Mouse (Mus musculus): Measurements from ENCODE around the gene 4930402H24Rik. TPM values are rescaled to one million over a fixed set of nuclear protein-coding genes. Genes with fewer than 3 reads are reported as not detected.
A peak's percentile ranks its signal among the peaks of the same experiment; 100 is the strongest.

4930402H24Rik gene
- total and polyA plus RNA-seq, 2 experiments from 2014 or later: 57.6 to 131 TPM

DNA sequence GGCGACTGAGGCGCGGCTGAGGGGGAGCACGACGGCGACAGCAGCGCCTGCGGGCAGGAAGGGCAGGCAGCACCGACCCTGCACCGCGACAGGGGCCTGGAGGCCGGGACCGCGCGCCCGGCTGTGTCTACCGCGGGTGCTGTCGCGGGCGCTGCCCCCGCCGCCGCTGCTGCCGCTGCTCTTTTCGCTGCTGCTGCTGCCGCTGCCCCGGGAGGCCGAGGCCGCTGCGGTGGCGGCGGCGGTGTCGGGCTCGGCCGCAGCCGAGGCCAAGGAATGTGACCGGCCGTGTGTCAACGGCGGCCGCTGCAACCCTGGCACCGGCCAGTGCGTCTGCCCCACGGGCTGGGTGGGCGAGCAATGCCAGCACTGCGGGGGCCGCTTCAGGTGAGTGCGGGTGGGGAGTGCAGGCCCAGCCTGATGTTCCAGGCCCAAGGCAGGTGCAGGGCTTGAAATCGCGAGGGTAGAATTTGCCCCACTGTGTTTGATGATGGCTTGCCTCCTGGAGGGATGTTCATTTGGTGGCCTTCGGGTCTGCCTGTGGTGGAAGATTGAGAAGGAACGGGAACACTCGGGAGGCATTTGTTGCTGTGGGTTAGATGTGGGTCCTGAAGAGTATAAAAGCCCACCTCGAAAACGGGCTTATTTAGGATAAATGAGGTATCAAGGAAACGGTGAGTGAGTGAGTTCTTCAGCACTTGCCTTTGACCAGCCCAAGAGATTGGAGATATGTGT lies 544 bp upstream of the 4930402H24Rik start:
- Histone ChIP-seq H3K4me1 (ENCODE audit: insufficient read depth, low read length) (peaks cover 12% of the 10 kb centered on the region), H3K9ac (replicated peaks; ENCODE audit: low read length) (peak overlapping the region; percentile 95), H3K9me3 (ENCODE audit: low read length) (no peaks in the 10 kb centered on the region), H3K4me3 (ENCODE audit: low read length) (peak overlapping the region; percentile 98), H3K27ac (peak overlapping the region; percentile 88), H3K27me3 (ENCODE audit: insufficient read depth, low read length) (no peaks in the 10 kb centered on the region), H3K4me2 (ENCODE audit: low read depth, low read length) (peak overlapping the region; percentile 64), H3K36me3 (ENCODE audit: insufficient read depth, low read length) (no peaks in the 10 kb centered on the region)
- ATAC-seq: no peak; the same call in none of the 2 replicates
- no peak for DNase-seq (ENCODE audit: low spot score)
- TF ChIP-seq CTCF (IDR thresholded peaks at IDR 0.05; ENCODE audit: low read depth): no peak
- 3% methylated on average over 44 of the region's 58 CpGs for WGBS

DNA sequence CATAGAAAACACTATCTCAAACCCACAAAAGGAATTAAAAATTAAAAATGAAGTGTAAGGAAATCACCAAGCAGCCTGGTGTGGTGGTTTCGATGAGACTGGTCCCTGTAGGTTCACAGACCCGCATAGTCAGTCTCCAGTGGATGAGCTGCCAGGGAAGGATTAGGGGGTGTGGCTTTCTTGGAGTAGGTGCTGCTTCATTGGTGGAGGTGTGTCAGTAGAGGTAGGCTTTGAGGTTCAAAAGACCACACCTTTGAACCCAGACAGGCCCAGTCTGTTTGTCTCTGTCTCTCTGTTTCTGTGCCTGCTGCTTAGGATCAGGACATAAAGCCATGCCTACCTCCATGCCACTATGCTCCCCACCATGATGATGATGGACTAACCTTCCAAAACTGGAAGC lies 7.4 kb downstream of the 4930402H24Rik start:
- Histone ChIP-seq H3K27me3 (ENCODE audit: insufficient read depth, low read length) (no peaks in the 10 kb centered on the region), H3K9ac (replicated peaks; ENCODE audit: low read length) (no peak overlapping the region), H3K36me3 (ENCODE audit: insufficient read depth, low read length) (no peaks in the 10 kb centered on the region), H3K4me3 (ENCODE audit: low read length) (no peak overlapping the region), H3K4me2 (ENCODE audit: low read depth, low read length) (no peak overlapping the region), H3K4me1 (ENCODE audit: insufficient read depth, low read length) (no peaks in the 10 kb centered on the region), H3K9me3 (ENCODE audit: low read length) (no peaks in the 10 kb centered on the region), H3K27ac (no peak overlapping the region)
- TF ChIP-seq CTCF (IDR thresholded peaks at IDR 0.05; ENCODE audit: low read depth): no peak
- no peak for DNase-seq (ENCODE audit: low spot score)
- 91% methylated on average over 2 of the region's 2 CpGs for WGBS
- no peak for ATAC-seq

DNA sequence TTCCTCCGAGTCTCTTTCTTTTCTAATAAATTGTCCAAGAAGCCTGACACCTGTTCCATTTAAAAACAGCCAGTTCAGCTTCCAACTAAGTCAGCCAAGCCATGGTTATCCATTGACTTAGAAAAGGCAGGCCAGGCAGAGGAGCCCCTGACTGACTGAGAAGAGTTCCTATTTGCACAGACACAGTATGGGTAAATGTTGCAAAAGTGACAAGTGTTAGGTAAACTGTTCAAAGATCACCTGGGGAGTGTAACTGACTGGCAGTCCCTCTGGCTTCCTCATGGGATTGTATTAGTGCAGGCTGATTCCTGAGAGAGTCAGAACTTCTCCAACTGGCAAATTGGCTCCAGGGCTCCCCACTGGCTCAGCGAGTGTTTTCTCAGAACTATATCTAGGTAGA lies 8.3 kb downstream of the 4930402H24Rik start:
- H3K36me3 ChIP-seq (ENCODE audit: insufficient read depth, low read length): no peaks in the 10 kb centered on the region
- no peak overlapping the region for H3K27ac ChIP-seq
- no peak for ATAC-seq
- no peak overlapping the region for H3K9ac ChIP-seq (replicated peaks; ENCODE audit: low read length)
- H3K9me3 ChIP-seq (ENCODE audit: low read length): no peaks in the 10 kb centered on the region
- no peak for TF ChIP-seq CTCF (IDR thresholded peaks at IDR 0.05; ENCODE audit: low read depth)
- H3K4me2 ChIP-seq (ENCODE audit: low read depth, low read length): no peak overlapping the region
- no peaks in the 10 kb centered on the region for H3K4me1 ChIP-seq (ENCODE audit: insufficient read depth, low read length)
- no peak for DNase-seq (ENCODE audit: low spot score)
- no peak overlapping the region for H3K4me3 ChIP-seq (ENCODE audit: low read length)
- no peaks in the 10 kb centered on the region for H3K27me3 ChIP-seq (ENCODE audit: insufficient read depth, low read length)
- WGBS: 67% methylated on average over 2 of the region's 2 CpGs

DNA sequence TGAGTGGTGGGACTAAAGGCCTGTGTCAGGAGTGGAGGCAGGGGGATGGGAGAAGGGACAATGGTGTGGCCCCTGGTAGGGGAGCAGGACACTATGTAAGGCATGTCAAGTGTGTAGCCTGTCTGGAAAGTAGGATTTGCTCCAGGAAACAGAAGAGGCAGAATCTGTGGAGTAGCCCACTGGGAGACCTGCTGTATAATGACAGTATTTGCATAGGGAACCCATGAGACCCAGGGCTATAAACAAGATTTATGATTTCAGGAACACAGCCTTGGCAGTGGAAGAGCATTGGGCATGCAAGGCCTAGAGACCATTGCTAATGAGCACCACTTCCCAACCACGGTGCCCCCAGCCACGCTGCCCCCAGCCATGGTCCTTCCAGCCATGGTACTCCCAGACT lies 9.3 kb downstream of the 4930402H24Rik start:
- WGBS: 78% methylated on average over 2 of the region's 2 CpGs
- H3K9me3 ChIP-seq (ENCODE audit: low read length): no peaks in the 10 kb centered on the region
- ATAC-seq (no peak), DNase-seq (ENCODE audit: low spot score) (no peak)
- H3K9ac ChIP-seq (replicated peaks; ENCODE audit: low read length): no peak overlapping the region
- no peak overlapping the region for H3K4me2 ChIP-seq (ENCODE audit: low read depth, low read length)
- H3K27ac ChIP-seq: no peak overlapping the region
- H3K36me3 ChIP-seq (ENCODE audit: insufficient read depth, low read length): no peaks in the 10 kb centered on the region
- no peaks in the 10 kb centered on the region for H3K4me1 ChIP-seq (ENCODE audit: insufficient read depth, low read length)
- H3K4me3 ChIP-seq (ENCODE audit: low read length): no peak overlapping the region
- H3K27me3 ChIP-seq (ENCODE audit: insufficient read depth, low read length): no peaks in the 10 kb centered on the region
- TF ChIP-seq CTCF (IDR thresholded peaks at IDR 0.05; ENCODE audit: low read depth): no peak

DNA sequence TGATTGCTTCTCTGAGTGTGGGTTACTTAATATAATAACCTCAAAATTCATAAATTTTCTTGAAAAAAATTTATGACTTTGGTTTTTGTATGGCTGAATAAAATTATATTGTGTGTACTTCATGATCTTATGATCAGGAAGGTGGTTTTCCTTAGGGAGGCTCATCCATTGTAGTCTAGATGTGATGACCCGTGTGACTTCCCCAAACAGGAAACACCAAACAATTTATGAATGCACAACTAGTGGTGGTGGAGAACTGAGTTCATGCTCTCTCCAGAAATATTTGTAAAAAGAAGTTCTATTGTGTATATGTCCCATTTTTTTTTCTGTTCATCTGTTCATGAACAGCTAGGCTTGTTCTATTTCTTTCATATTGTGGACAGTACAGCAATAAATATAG lies 18.8 kb downstream of the 4930402H24Rik start:
- no peak for ATAC-seq
- WGBS: 84% methylated on average over 1 of the region's 1 CpGs
- Histone ChIP-seq H3K4me3 (ENCODE audit: low read length) (no peak overlapping the region), H3K4me2 (ENCODE audit: low read depth, low read length) (no peak overlapping the region), H3K27ac (no peak overlapping the region), H3K9ac (replicated peaks; ENCODE audit: low read length) (no peak overlapping the region), H3K27me3 (ENCODE audit: insufficient read depth, low read length) (no peaks in the 10 kb centered on the region), H3K4me1 (ENCODE audit: insufficient read depth, low read length) (no peaks in the 10 kb centered on the region), H3K36me3 (ENCODE audit: insufficient read depth, low read length) (no peaks in the 10 kb centered on the region), H3K9me3 (ENCODE audit: low read length) (no peaks in the 10 kb centered on the region)
- no peak for TF ChIP-seq CTCF (IDR thresholded peaks at IDR 0.05; ENCODE audit: low read depth)
- no peak for DNase-seq (ENCODE audit: low spot score)

DNA sequence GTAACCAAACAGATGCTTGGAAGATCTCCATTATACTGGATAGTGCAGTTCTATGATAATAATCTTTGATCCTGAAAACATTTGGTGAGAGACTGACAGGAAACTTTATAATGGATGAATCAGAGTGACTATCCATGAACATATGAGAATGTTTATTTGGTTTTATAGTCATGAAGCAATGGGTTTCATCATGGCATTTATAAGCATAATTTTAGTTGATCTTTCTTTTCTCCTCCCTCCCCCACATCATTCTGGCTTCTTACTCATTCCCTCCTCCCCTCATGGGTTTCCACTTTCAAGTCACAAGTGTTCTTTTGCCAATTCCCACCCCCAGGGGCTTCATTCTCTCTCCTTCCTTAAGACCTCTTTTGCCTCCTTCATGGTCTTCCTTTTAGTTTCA lies 19.2 kb downstream of the 4930402H24Rik start:
- ATAC-seq (no peak), DNase-seq (ENCODE audit: low spot score) (no peak)
- no peak overlapping the region for H3K4me2 ChIP-seq (ENCODE audit: low read depth, low read length)
- no peak for TF ChIP-seq CTCF (IDR thresholded peaks at IDR 0.05; ENCODE audit: low read depth)
- H3K4me1 ChIP-seq (ENCODE audit: insufficient read depth, low read length): no peaks in the 10 kb centered on the region
- no peak overlapping the region for H3K4me3 ChIP-seq (ENCODE audit: low read length)
- H3K36me3 ChIP-seq (ENCODE audit: insufficient read depth, low read length): no peaks in the 10 kb centered on the region
- H3K27me3 ChIP-seq (ENCODE audit: insufficient read depth, low read length): no peaks in the 10 kb centered on the region
- H3K9ac ChIP-seq (replicated peaks; ENCODE audit: low read length): no peak overlapping the region
- no peak overlapping the region for H3K27ac ChIP-seq
- H3K9me3 ChIP-seq (ENCODE audit: low read length): no peaks in the 10 kb centered on the region

DNA sequence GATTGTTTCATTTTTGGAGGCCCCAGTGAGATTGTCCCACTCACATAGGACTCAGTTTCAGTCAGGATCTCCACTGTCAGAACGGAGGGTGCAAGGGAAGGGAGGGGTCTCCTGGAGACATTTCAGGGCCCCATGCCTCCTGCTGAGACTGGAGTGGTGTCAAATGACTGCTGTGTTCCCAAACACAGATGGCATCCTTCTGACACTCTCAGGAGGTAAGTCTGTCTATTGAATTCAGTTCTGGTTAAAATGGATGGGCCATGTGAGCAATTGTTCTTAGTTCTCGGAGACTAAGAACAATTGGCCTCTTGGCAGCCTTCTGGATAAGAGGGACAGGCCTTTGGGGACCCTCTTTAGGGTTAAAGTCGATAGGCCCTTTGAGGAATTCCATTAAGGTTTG lies 28.8 kb downstream of the 4930402H24Rik start:
- H3K36me3 ChIP-seq (ENCODE audit: insufficient read depth, low read length): no peaks in the 10 kb centered on the region
- 39% methylated on average over 3 of the region's 3 CpGs for WGBS
- H3K27ac ChIP-seq: no peak overlapping the region
- H3K4me2 ChIP-seq (ENCODE audit: low read depth, low read length): no peak overlapping the region
- no peak overlapping the region for H3K9ac ChIP-seq (replicated peaks; ENCODE audit: low read length)
- no peak overlapping the region for H3K4me3 ChIP-seq (ENCODE audit: low read length)
- no peaks in the 10 kb centered on the region for H3K27me3 ChIP-seq (ENCODE audit: insufficient read depth, low read length)
- no peak for DNase-seq (ENCODE audit: low spot score)
- H3K4me1 ChIP-seq (ENCODE audit: insufficient read depth, low read length): no peaks in the 10 kb centered on the region
- no peak for TF ChIP-seq CTCF (IDR thresholded peaks at IDR 0.05; ENCODE audit: low read depth)
- H3K9me3 ChIP-seq (ENCODE audit: low read length): no peaks in the 10 kb centered on the region
- no peak for ATAC-seq

All from hindbrain, postnatal 0 days (tissue).